Mouse (Mus musculus): Measurements from ENCODE around the gene Ankrd27.

DNA sequence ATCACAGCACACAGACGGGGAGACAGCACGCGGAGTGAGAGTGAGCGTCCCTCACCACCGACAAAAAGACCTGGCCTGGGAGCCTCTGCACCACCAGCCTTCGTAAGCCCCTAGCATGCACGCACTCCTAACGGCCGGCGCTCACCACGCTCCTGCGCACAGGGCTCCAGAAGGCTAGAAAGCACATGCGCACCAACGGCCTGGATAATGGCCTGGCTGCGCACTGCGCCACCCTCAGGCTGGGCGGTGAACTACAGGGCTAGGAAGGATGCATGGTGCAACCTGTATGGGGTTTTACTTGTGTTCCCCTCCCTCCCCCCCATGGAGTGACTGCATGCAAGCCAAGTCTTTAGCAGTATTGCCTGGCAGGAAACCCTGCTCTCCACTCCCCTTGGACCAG, 48.5 kb upstream of the Ankrd27 start, which contains the start of gene Tdrd12:
- no peak for TF ChIP-seq EP300 (IDR thresholded peaks at IDR 0.05; ENCODE audit: low read depth)
- TF ChIP-seq CTCF (IDR thresholded peaks at IDR 0.05; ENCODE audit: low read depth), result peak; percentile 51

All from liver, postnatal 0 days (tissue).